Mouse (Mus musculus): ENCODE results near the gene Pde4a.

The Pde4a gene

DNA sequence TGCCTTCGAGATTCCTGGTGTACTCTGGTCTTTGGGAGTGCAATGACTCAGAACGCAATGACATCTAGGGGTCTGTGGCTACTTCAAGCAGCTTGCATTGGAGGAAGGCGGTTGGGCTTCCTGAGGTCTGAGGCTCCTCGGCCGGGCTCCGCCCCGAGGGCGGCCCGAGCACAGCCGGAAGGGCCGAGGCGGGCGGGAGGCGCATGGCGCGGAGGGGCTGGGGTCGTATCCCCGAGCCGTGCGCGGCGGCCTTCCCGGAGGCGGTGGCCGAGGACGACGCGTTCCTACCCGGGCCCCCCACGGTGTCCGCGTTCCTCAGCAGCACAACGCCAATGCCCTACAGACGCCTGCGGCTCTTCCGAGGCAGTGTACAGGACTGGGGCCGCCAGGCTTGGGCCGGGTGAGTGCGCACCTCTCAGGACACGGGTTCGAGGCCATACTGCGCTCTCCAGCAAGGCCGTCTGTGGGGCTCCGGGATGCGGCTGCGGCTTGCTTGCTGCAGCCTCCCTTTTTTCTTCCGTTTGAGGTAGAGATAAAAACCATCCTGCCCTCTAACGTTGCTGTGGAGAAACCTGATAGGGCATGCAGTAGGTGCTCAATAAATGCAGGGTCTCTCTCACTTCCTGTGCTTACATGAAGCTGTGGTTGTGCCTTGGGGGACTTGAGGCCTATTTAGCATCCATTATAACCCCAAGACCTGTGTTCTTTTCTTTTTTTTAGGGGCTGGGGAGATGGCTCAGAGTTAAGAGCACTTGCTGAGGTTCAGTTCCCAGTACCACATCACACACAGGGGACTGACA lies 16.1 kb downstream of the Pde4a start:
- CTCF ChIA-PET: interaction anchor here (0.7 kb wide), 1 partner anchor 11 kb away, joined by 3 read pairs; no protein-coding TSS in a partner anchor

- CTCF ChIA-PET: no interaction called here
Observed at GRCm38 (mm10) chr9:21183421-21183820, 17.9 kb downstream of the Pde4a start.

DNA sequence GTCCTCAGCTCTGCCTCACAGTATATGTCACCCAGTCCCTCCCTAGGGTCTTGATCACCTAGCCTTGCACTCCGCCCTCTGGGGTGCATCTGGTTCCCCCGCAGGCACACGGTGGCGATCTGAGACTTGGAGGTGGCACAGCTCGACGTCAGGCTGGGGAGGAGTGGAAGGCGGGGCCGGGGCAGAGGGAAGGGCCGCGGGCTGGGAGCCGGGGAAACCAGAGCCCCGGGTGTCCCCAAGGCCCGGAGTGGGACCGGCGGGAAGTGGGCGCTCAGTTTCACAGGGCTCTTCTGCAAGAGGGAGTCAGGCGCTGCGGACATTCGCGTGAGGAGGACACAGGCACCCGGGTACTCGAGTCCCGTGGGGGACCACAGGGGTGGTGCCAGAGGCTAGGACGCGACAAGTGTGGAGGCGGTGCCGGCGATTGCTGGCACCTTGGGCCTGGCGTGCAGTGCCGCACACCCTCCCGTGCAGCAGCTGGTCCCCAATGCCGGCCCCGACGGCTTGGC lies 18.4 kb downstream of the Pde4a start:
- CTCF ChIA-PET: no interaction called here

DNA sequence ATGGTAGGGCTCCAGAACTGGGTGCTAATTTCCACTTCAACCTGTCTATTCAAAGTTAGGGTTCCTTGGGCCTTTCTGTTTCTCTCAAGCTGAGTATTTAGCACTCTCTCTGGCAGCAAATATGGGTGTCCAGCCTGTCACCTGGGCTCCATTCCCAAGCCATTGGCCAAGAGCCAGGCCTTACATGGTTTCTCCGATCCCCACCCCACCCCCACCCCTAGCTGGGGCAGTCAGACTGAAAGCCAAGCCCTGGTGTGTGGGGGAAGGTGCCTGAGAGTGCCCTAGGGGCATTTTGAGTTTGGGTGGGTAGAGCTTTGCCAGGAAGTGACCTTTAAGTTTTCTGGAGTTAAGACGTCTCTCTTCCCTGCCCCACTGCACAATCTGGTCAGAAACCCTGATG lies 19.2 kb downstream of the Pde4a start:
- CTCF ChIA-PET: interaction anchor here (0.6 kb wide), 1 partner anchor 425 kb away, joined by 3 read pairs; no protein-coding TSS in a partner anchor

DNA sequence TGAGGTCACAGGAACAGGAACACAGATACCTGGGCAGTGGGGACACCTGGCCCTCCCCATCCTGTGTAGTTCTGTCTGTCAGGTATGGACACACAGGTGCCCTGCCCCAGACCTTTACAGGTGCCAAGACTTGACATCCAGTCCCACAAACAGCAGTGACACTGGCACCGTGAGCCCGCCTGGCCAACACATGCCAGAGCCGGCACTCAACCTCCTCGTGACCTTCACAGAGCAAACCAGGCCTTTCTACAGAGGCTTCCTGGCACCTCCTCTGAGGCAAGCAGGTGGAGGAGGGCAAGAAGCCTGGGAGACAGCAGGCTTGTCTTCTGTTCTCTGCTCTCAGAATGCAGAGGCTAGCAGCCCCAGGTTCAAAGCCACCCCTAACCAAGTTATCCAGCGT lies 19.9 kb downstream of the Pde4a start:
- CTCF ChIA-PET: no interaction called here

DNA sequence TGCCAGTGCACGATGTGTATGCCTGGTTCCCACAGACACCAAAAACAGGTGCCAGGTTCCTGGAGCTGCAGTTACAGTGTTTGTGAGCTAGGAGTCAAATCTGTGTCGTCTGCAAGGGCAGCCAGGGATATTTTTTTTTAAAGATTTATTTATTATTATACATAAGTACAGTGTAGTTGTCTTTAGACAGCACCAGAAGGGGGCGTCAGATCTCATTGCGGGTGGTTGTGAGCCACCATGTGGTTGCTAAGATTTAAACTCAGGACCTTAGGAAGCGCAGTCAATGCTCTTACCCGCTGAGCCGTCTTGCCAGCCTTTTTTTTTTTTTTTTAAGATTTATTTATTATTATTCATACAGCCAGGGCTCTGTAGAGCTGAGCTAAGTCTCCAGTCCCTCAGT lies 24.4 kb downstream of the Pde4a start:
- CTCF ChIA-PET: interaction anchor here (0.6 to 0.9 kb wide), 2 partner anchors 9 to 30 kb away, joined by 3 to 4 read pairs; no protein-coding TSS in a partner anchor

GRCm38 (mm10) chr9:21190670-21191069 lies 25.2 kb downstream of the Pde4a start:
- CTCF ChIA-PET: no interaction called here

DNA sequence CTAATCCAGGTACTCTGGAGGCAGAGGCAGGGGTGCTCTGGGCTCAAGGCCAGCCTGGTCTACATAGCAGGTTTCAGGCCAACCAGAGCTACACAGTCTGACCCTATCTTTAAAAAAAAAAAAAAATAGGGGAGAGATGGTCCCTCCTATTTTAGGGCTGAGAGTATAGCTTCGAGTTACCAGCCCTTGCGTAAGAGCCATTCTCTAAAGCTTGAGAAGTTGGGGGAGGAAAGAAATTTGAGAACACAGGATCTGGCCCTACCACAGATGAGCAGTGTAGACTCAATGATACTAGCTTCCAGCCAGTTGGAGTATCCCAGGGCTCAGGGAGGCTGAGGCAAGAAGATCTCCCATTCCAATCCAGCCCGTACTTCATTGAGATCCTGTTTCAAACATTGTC lies 28.3 kb downstream of the Pde4a start:
- CTCF ChIA-PET: interaction anchor here (0.6 kb wide), 1 partner anchor 138 kb away, joined by 3 read pairs; no protein-coding TSS in a partner anchor

DNA sequence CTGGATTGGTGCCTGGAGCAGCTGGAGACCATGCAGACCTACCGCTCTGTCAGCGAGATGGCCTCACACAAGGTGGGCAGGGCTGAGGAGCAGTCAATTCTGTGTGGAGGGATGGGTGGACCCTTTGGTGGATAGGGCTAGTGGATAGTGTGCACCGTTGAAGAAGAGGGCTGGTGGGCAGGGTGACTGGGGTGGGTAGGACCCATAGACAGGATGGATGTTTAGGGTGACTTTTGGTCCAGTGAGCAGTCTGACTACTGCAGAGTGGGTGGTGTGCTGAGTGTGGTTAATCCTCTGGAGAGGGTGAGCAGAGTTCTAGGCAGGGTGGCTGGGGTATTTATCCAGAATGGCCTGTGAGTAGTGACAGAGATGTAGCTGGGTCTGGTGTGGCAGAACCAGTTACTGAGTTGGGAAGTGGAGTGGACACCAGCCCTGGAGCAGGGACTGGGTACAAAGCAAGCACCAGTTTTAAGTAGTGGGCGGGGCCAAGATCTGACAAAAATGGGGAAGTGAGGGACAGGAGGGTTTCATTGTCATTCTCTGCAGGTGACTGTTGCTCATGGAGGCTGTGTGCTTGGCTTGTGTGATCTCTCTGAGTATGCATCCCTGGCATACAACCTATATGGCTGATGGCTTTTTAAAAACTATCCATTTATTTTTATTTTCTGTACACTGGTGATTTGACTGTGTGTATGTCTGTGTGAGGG lies 29.4 kb downstream of the Pde4a start:
- CTCF ChIA-PET: no interaction called here

- CTCF ChIA-PET: interaction anchor here (0.6 to 0.8 kb wide), 2 partner anchors 9 to 82 kb away, joined by 6 to 12 read pairs; no protein-coding TSS in a partner anchor
Observed at GRCm38 (mm10) chr9:21195736-21196505, 30.4 kb downstream of the Pde4a start.

- CTCF ChIA-PET: interaction anchor here (0.5 to 0.8 kb wide), 4 partner anchors 8 to 94 kb away, joined by 6 to 12 read pairs (median 8); no protein-coding TSS in a partner anchor
Observed at GRCm38 (mm10) chr9:21196521-21197433, 31.3 kb downstream of the Pde4a start.

GRCm38 (mm10) chr9:21197981-21198380 lies 32.5 kb downstream of the Pde4a start:
- CTCF ChIA-PET: interaction anchor here (0.6 to 1.3 kb wide), 2 partner anchors 9 to 15 kb away, joined by 3 read pairs; no protein-coding TSS in a partner anchor

GRCm38 (mm10) chr9:21198960-21199359 lies 33.4 kb downstream of the Pde4a start:
- CTCF ChIA-PET: interaction anchor here (1.3 kb wide), 1 partner anchor 10 kb away, joined by 3 read pairs; no protein-coding TSS in a partner anchor

DNA sequence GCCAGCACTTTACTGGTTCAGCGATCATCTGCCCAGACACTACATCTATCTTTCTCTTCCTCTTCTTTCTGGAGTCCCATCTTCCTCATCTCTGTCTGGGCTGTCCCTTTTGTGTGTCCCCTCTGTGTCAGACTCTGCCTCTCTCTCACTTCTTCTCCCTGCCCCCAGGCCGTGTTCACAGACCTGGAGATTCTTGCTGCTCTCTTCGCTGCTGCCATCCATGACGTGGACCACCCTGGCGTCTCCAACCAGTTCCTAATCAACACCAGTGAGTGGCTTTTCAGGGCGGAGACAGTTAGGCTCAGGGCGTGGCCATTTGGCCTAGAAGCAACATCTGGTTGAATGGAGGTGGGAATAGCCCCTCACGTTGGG lies 38.6 kb downstream of the Pde4a start:
- CTCF ChIA-PET: no interaction called here

DNA sequence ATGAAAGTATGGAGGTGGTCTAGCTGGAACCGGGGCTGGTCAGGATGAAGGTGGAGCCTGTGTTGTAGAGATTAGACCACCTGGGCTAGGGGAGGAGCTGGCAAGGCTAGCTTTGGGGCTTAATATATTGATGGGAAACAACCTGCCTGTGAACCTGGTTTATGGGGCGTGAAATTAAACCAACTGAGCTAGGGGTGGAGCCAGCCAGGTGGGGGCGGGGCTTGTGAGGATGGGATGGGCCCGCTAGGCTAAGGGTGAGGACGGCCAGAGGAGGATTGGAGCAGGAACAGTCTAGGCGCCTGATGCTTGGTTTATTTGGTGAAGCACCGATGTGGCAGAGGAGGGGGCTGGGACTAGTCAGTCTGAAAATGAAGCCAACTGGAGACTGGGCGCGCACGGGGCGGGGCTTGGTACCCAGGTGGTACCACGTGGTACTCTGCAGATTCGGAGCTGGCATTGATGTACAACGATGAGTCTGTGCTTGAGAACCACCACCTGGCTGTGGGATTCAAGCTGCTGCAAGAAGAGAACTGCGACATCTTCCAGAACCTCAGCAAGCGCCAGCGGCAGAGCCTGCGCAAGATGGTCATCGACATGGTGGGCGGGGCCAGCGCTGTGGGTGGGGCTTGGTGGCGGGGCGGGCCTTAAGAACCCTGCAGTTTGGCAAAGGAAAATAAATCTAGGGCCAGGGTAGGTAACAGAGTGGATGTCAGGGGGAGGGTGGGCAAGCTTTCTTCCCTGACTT lies 39.2 kb downstream of the Pde4a start:
- CTCF ChIA-PET: interaction anchor here (0.7 kb wide), 3 partner anchors 8 to 108 kb away, joined by 3 to 12 read pairs (median 7); no protein-coding TSS in a partner anchor

DNA sequence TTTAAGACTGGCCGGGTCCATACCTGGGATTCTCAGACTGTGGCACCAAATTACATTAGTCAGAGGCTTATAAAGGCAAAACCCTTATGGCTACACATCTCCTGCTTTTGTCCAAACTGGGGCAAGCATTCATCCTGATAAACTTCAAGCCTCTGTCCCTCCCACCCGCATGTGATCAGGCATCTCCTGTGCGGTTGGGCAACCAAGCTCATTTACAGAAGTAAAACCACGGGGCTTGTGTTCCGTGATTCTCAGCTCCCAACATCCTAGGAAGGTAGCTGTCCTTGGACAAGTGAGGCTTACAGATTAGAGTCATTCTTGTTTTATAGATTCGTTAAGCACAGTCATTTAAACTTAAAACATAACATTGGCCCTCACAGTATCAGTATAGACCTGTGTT lies 41.3 kb downstream of the Pde4a start:
- CTCF ChIA-PET: interaction anchor here (0.5 to 0.6 kb wide), 3 partner anchors 8 to 537 kb away, joined by 3 to 5 read pairs (median 5); no protein-coding TSS in a partner anchor

- CTCF ChIA-PET: interaction anchor here (0.6 kb wide), 1 partner anchor 47 kb away, joined by 4 read pairs; no protein-coding TSS in a partner anchor
Observed at GRCm38 (mm10) chr9:21208626-21209025, 43.1 kb downstream of the Pde4a start.

DNA sequence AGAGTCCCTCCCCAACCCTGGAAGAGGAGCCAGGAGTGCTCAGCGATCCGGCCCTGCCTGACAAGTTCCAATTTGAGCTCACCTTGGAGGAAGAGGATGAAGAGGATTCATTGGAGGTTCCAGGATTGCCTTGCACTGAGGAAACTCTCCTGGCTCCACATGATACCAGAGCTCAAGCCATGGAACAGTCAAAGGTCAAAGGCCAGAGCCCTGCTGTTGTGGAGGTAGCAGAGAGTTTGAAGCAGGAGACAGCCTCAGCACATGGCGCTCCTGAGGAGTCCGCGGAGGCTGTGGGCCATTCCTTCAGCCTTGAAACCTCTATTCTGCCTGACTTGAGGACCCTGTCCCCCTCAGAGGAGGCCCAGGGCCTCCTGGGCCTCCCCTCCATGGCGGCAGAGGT lies 45.3 kb downstream of the Pde4a start:
- CTCF ChIA-PET: no interaction called here

DNA sequence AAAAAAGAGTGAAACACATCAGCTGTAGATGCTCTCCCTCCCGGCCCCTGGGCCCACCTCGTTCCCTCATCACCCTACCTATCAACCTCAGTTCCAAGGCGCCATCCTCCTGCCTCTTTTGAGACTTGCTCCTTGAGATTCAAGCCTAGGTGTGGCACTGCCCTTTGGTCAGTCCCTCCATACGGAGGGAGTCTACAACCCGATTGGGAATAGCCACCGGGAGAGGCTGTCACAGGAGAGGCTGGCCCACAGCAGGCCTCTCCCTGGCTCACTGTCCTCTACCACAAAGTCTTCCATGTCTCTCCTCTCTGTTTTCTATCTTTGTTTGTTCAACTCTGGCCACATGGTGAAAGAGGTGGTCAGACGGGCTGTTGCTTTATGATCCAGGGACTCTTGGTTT lies 46.1 kb downstream of the Pde4a start:
- CTCF ChIA-PET: no interaction called here

Data from spleen, embryonic (tissue).